Mouse (Mus musculus) MEL-GATA-1-ER (cell line): ENCODE measurements around the gene Plcb4.
"Not testable (repeated sequence)": the region's sequence is repeated elsewhere in the genome, so short reads cannot be mapped to it uniquely, and the experiment has no call there.

Experiments used
- DNase-seq: peaks from one replicate; pipeline ENCODE4 v3.0.0-alpha.2; 2012; ENCODE audit warnings: low read depth; ENCODE audit errors: extremely low read depth

The Plcb4 gene

DNA sequence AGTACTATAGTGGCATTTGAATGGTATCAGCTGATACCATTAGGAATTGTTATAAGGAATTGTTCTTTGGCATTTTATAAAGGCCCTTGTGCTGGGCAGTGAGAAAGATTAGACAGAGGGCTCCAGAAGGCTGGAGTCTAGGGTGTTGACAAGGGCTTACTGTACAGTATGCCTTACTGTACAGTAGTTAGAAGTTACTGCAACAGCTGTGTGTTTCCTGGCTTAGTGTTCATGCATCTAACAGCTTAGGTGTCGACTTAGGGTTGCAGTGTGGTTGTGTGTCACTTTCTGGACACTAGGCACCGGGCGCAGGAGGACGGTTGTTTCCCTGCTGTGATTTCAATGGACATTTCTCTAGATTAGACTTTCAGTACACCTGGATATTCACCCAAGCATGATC is 57.4 kb downstream of the Plcb4 start:
- DNase-seq, result no peak

GRCm38 (mm10) chr2:135717232-135718134 is 58.7 kb downstream of the Plcb4 start:
- DNase-seq, result no peak

- no peak for DNase-seq
Measured at GRCm38 (mm10) chr2:135722109-135722508, 63.3 kb downstream of the Plcb4 start.

DNA sequence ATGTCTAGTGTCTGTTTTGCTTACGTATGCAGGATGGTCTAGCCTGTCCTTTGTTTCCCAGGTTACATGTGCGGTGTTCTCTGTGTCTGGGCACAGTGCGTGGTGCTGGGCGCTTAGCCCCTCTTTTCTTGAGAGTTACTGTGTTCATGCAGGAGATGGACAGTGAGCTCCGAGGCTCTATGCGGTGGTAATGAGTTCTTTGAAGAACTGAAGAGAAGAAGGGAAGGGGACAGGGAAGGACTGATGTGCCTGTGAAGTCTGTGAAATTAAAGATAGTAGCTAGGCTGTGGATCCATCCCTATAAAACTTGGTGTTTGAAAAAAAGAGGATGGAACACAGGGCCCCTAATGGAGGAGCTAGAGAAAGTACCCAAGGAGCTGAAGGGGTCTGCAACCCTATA is 64.6 kb downstream of the Plcb4 start:
- DNase-seq, result no peak

- DNase-seq, result no peak
Measured at GRCm38 (mm10) chr2:135724489-135724888, 65.7 kb downstream of the Plcb4 start.

- DNase-seq, result no peak
Measured at GRCm38 (mm10) chr2:135725362-135725761, 66.6 kb downstream of the Plcb4 start.

DNA sequence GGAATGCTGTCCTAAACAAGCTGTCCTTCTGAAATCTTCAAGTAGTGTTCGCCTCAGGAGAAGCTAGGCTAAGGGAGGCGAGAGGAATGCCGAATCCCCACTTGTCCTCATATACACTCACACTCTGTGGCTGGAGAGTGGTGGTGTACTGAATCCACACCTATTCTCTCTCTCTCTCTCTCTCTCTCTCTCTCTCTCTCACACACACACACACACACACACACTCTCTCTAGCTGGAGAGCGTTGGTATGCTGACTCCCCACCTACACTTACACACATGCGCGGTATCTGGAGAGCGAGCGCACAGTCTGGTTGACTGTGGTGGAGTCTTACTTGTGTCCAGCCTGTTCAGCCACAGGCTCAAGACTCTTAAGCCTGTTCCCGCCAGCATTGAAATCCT is 68.3 kb downstream of the Plcb4 start:
- DNase-seq, result no peak

- DNase-seq, result no peak
Measured at GRCm38 (mm10) chr2:135727925-135728324, 69.1 kb downstream of the Plcb4 start.

DNA sequence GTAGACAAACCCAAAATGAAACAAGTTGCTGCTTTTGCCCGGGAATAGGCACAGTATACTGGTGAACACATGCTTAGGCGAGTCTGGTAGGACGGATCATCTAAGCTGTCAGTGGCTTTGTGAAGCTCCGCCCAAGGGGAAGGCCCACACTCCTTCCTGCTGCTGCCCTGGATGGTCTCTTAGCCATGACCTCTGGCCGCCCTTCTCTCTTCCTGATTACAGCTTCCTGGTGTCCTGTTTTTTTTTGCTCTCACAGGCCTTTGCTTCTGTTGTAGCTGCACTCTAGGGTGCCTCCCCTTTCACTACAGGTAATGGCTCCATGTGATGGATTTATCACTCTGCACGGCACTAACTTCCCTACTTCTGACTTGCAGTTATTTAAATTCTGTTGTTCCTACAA is 72.8 kb downstream of the Plcb4 start:
- DNase-seq, result no peak

DNA sequence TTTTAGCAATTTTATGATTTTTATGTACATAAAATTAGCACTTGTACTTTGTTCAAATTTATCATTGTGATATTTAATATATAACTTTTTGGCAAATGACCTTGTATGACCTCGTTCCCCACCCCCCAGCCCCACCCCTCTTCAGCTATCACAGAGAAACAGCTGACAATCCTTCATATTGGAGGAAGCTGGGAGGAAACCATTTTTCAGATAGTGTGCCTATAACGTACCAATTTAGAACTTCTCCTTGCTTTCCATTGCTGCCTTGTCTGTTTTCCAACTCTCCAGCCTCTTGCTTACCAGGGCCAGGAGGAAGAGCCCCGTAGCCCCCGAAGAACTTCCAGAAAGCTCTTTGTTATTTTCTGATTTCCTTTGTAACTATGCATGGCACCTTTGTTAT is 73.8 kb downstream of the Plcb4 start:
- peak; percentile 15 for DNase-seq

DNA sequence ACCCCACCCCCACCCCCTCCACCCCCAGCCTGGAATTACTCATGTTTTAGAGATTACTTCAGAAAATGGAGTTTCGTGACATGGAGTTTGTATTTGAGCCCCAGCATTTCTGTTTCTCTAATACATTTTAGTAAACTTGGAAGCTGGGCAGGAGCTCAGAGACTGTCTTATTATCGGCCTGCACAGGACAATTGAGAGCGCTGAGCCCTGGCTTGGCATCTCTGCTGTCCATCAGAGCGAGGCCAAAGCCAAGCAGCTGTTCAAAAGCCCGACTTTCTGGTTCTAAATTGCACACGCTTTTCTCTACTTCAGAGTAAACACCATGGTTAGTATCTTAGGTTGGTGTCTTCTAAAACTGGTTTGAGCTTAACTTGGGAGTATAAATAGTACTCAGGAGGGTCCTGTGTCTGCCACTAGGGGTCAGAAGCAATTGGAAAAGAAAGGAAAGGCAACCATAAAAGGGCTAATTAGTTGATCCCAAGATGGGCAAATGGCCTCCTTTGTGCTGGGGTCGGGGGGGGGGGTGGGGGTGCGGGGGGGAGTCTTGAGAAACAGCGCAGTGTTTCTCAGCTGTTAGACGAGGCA is 75.2 kb downstream of the Plcb4 start:
- DNase-seq, result no peak

DNA sequence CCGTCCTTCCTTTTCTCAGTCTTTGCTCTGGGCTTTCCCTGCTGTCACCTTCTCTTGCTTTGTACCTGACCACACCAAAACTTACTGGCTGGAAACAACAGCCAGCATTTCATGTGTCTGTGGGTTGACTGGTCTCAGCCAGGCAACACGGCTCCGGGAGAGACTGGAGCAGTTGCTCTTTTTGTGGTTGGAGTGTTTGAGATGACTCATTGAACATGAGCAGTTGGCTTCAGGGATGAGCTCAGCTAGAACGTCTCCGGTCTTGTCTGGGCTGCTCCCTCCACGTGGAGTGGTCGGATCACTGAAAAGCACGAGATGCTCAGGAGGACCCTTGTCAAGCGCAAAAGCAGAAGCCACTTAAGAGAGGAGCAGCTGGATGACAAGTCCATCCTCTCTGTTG is 78.7 kb downstream of the Plcb4 start:
- no peak for DNase-seq

- DNase-seq, result not testable (repeated sequence)
Measured at GRCm38 (mm10) chr2:135738022-135738780, 79.4 kb downstream of the Plcb4 start.

GRCm38 (mm10) chr2:135738950-135739349 is 80.1 kb downstream of the Plcb4 start:
- DNase-seq, result no peak

DNA sequence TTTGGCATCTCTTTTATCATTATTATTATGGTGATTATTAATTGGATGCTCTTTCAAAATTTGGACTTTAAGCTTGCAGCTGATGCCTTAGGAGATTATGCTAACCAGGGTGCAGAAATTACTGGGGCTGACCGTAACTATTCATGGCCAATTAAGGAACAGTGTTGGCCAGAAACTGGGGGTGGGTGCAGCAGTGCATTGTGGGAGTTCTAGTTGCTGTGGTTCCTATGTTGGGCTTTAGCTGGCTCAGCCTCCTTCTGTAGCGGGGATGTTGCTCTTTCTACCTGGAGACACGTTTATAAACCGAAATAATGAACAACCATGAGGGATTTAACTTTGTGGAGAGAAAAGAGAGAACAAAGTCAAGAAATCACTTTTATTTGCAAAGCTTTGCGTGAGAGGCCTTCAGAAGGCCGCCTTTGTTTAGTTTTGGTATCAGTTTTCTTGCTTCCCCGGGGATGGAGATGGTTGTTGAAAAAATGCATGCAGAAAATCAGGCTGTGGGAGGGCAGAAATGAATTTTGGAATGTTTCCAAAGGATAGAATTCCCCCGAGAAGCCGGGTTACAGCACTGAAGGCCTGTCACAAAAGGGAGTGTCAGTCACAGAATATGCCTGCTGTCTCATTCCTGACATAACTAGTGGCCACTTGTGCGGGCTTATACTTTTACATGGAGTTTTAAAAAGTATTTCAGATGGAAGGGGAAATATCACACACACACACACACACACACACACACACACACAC is 84.3 kb downstream of the Plcb4 start:
- no peak for DNase-seq

- DNase-seq, result no peak
Measured at GRCm38 (mm10) chr2:135744711-135745110, 85.9 kb downstream of the Plcb4 start.

DNA sequence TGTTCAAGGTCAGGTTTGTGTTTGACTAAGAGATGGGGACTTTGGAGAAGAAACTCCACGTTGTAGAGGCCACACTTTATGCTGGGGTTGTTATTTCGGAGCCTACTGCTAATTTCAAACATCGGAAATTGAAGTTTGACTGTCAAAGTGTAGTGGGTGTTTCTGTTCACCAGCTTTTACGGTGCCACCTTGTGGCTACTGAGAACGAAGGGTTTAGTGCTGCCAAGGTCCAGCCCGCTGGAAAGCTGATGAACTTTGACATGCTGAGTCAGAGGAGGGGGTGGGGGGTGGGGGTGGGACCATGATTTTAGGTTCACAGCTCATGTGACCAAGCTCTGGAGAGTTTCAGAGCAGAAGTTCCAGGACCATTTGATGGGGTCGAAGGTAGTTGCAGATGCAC is 86.3 kb downstream of the Plcb4 start:
- no peak for DNase-seq

DNA sequence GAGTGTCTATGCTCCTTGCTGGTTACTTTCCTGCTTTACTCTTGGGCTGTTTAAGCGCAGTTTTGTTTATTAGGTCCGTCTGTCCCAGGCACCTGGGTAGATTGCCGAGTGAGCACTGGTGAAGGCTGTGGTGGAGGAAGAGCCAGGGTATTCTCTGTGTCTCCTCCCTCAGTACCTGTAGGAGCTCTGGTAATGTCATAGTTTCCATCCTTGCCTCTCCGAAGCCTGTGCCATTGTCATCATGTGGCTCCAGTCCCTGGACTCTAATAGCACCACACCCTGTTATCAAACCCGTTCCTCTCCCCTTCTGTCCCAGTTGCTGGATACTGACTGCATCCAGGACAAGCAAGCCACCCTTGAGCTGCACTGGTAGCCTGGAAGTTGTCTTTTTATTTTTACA is 89.6 kb downstream of the Plcb4 start:
- DNase-seq, result no peak

- no peak for DNase-seq
Measured at GRCm38 (mm10) chr2:135749606-135750005, 90.8 kb downstream of the Plcb4 start.

DNA sequence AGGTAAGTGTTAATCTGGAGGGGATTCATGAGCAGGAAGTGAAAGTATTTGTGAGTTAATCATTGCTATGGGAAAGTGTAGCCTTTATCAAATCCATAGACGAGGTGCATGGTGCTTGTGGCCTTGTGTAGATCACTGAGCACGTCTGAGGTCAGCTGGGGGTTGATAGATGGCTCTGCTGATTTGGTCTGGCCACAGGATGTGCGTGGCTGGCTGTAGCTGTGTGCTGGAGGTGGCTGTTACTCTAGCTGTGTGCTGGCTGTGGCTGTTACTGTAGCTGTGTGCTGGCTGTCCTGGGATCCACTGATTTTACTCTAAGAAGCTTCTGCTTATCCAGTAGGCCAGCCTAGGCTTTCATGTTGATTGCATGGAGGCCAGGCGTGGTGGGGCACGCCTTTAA is 91.9 kb downstream of the Plcb4 start:
- DNase-seq, result no peak

DNA sequence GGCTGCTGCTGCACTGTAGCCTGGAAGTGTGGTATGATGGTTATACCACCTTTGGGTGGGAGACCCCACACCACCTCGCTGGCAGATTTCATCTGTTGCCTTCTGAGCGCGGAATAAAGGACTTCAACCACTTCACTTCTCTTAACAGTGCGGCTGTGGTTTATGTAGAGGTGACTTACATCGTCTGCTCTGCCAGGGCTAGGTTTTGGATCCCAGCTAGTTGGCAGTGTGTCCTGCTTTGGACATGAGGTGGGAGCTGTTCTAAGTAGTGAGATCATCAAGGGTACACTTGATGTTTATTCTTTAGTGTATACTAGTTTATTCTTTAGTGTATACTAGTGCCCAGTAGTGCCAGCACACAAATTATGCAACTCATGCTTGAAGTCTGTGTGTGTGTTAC is 97.0 kb downstream of the Plcb4 start:
- DNase-seq, result no peak

DNA sequence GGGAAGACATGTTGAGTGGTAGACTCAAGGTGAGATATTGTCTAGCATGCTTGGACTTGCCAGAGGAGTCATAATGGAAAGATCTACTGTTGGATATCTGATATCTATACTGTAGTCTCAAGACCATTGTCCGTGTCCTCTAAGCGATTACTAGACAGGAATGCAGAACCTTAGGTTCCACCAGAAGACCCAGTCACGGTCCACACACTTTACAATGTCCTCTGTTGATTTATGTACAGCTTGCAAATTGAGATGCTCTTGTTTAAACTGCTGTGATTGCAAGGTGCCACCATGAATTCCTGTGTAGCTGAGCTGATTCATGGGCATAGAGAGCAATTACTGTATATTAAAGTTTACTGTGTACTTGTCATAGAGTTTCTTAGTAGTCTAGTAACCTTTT is 98.7 kb downstream of the Plcb4 start:
- DNase-seq, result no peak
